Mouse (Mus musculus): ENCODE data around the gene Hist1h3e. TPM values are rescaled to one million over a fixed set of nuclear protein-coding genes. Genes with fewer than 3 reads are reported as not detected.

Gene Hist1h3e
- polyA plus RNA-seq, 2 experiments, result 7.0 to 36.1 TPM

- 65% methylated on average over 3 of the region's 3 CpGs for WGBS
- Histone ChIP-seq H3K27me3 (ENCODE audit: control insufficient read depth, insufficient read depth, low read length) (no peaks in the 10 kb centered on the region), H3K9ac (ENCODE audit: low read depth, low read length, severe bottlenecking) (no peak overlapping the region), H3K4me1 (ENCODE audit: control insufficient read depth, insufficient read depth, low read length) (peaks cover 17% of the 10 kb centered on the region), H3K9me3 (ENCODE audit: control insufficient read depth, low read length) (no peaks in the 10 kb centered on the region), H3K4me2 (replicated peaks; ENCODE audit: low read depth, low read length, severe bottlenecking) (peak overlapping the region; percentile 94; the same call in 1 of the 2 replicates), H3K4me3 (replicated peaks; ENCODE audit: low read length) (no peak overlapping the region), H3K36me3 (ENCODE audit: control insufficient read depth, insufficient read depth, low read length) (no peaks in the 10 kb centered on the region), H3K27ac (replicated peaks; ENCODE audit: low read depth, low read length) (peak overlapping the region; percentile 59; the same call in 1 of the 2 replicates)
- ATAC-seq (ENCODE audit: low FRiP score, low read depth) (no peak), DNase-seq (ENCODE audit: low spot score) (no peak)
- TF ChIP-seq POLR2A (IDR thresholded peaks at IDR 0.05; ENCODE audit: borderline replicate concordance, extremely low read depth, insufficient read depth, insufficient read length), result no peak
Observed at GRCm38 (mm10) chr13:23556906-23557305, 5.3 kb downstream of the Hist1h3e start.

GRCm38 (mm10) chr13:23555839-23556416 lies 6.2 kb downstream of the Hist1h3e start:
- ATAC-seq (ENCODE audit: low FRiP score, low read depth) (peak; percentile 75), DNase-seq (ENCODE audit: low spot score) (peak; percentile 98)
- H3K4me2 ChIP-seq (replicated peaks; ENCODE audit: low read depth, low read length, severe bottlenecking), result peak overlapping the region; percentile 94
- 0% methylated on average over 18 of the region's 18 CpGs for WGBS
- no peaks in the 10 kb centered on the region for H3K36me3 ChIP-seq (ENCODE audit: control insufficient read depth, insufficient read depth, low read length)
- H3K4me1 ChIP-seq (ENCODE audit: control insufficient read depth, insufficient read depth, low read length), result peaks cover 18% of the 10 kb centered on the region
- H3K27ac ChIP-seq (replicated peaks; ENCODE audit: low read depth, low read length), result peak overlapping the region; percentile 97
- H3K9me3 ChIP-seq (ENCODE audit: control insufficient read depth, low read length), result no peaks in the 10 kb centered on the region
- H3K4me3 ChIP-seq (replicated peaks; ENCODE audit: low read length), result peak overlapping the region; percentile 51
- no peaks in the 10 kb centered on the region for H3K27me3 ChIP-seq (ENCODE audit: control insufficient read depth, insufficient read depth, low read length)
- H3K9ac ChIP-seq (ENCODE audit: low read depth, low read length, severe bottlenecking), result peak overlapping the region; percentile 73
- peak; percentile 94; the same call in 1 of the 2 replicates for TF ChIP-seq POLR2A (IDR thresholded peaks at IDR 0.05; ENCODE audit: borderline replicate concordance, extremely low read depth, insufficient read depth, insufficient read length)

DNA sequence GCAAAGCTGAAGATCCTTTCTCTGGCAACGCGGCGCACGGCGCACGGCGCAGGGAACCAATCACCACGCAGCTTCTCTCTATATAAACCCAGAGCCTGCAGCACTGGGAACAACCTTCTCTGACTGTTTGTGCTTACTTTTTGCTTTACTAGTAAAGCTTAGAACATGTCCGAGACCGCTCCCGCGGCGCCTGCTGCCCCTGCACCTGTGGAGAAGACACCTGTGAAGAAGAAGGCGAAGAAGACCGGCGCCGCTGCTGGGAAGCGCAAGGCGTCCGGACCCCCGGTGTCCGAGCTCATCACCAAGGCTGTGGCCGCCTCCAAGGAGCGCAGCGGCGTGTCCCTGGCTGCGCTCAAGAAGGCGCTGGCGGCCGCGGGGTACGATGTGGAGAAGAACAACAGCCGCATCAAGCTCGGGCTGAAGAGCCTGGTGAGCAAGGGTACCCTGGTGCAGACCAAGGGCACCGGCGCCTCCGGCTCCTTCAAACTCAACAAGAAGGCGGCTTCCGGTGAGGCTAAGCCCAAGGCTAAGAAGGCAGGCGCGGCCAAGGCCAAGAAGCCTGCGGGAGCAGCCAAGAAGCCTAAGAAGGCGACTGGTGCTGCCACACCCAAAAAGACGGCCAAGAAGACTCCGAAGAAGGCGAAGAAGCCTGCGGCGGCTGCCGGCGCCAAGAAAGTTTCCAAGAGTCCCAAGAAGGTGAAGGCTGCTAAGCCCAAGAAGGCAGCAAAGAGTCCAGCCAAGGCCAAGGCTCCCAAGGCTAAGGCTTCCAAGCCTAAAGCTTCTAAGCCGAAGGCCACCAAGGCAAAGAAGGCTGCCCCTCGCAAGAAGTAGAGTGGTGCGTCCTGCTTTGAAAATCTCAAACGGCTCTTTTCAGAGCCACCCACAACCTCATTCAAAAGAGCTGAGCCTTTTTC lies 7.0 kb downstream of the Hist1h3e start:
- Histone ChIP-seq H3K27me3 (ENCODE audit: control insufficient read depth, insufficient read depth, low read length) (no peaks in the 10 kb centered on the region), H3K4me2 (replicated peaks; ENCODE audit: low read depth, low read length, severe bottlenecking) (peak overlapping the region; percentile 94), H3K27ac (replicated peaks; ENCODE audit: low read depth, low read length) (peak overlapping the region; percentile 97), H3K9ac (ENCODE audit: low read depth, low read length, severe bottlenecking) (peak overlapping the region; percentile 73), H3K4me1 (ENCODE audit: control insufficient read depth, insufficient read depth, low read length) (peaks cover 15% of the 10 kb centered on the region), H3K36me3 (ENCODE audit: control insufficient read depth, insufficient read depth, low read length) (no peaks in the 10 kb centered on the region), H3K9me3 (ENCODE audit: control insufficient read depth, low read length) (no peaks in the 10 kb centered on the region), H3K4me3 (replicated peaks; ENCODE audit: low read length) (peak overlapping the region; percentile 51)
- under 1% methylated on average over 52 of the region's 54 CpGs for WGBS
- DNase-seq (ENCODE audit: low spot score) (peak; percentile 96), ATAC-seq (ENCODE audit: low FRiP score, low read depth) (peak; percentile 77)
- TF ChIP-seq POLR2A (IDR thresholded peaks at IDR 0.05; ENCODE audit: borderline replicate concordance, extremely low read depth, insufficient read depth, insufficient read length), result peak; percentile 95; the same call in 1 of the 2 replicates

- Histone ChIP-seq H3K4me3 (replicated peaks; ENCODE audit: low read length) (peak overlapping the region; percentile 51), H3K27me3 (ENCODE audit: control insufficient read depth, insufficient read depth, low read length) (no peaks in the 10 kb centered on the region), H3K9me3 (ENCODE audit: control insufficient read depth, low read length) (no peaks in the 10 kb centered on the region), H3K36me3 (ENCODE audit: control insufficient read depth, insufficient read depth, low read length) (no peaks in the 10 kb centered on the region), H3K27ac (replicated peaks; ENCODE audit: low read depth, low read length) (peak overlapping the region; percentile 97), H3K4me1 (ENCODE audit: control insufficient read depth, insufficient read depth, low read length) (peaks cover 15% of the 10 kb centered on the region), H3K9ac (ENCODE audit: low read depth, low read length, severe bottlenecking) (peak overlapping the region; percentile 73), H3K4me2 (replicated peaks; ENCODE audit: low read depth, low read length, severe bottlenecking) (peak overlapping the region; percentile 94)
- TF ChIP-seq POLR2A (IDR thresholded peaks at IDR 0.05; ENCODE audit: borderline replicate concordance, extremely low read depth, insufficient read depth, insufficient read length), result no peak
- 21% methylated on average over 9 of the region's 9 CpGs for WGBS
- DNase-seq (ENCODE audit: low spot score) (no peak), ATAC-seq (ENCODE audit: low FRiP score, low read depth) (no peak)
Observed at GRCm38 (mm10) chr13:23554393-23554792, 7.8 kb downstream of the Hist1h3e start.

GRCm38 (mm10) chr13:23552962-23553361 lies 9.2 kb downstream of the Hist1h3e start, which contains the start of gene Hist1h1d:
Hist1h1d (plus strand) TSS chr13:23553262.
- H3K36me3 ChIP-seq (ENCODE audit: control insufficient read depth, insufficient read depth, low read length), result no peaks in the 10 kb centered on the region
- TF ChIP-seq POLR2A (IDR thresholded peaks at IDR 0.05; ENCODE audit: borderline replicate concordance, extremely low read depth, insufficient read depth, insufficient read length), result no peak
- peaks cover 15% of the 10 kb centered on the region for H3K4me1 ChIP-seq (ENCODE audit: control insufficient read depth, insufficient read depth, low read length)
- no peak for DNase-seq (ENCODE audit: low spot score)
- peak within 1 kb of the TSS; percentile 97 for H3K27ac ChIP-seq (replicated peaks; ENCODE audit: low read depth, low read length)
- H3K9ac ChIP-seq (ENCODE audit: low read depth, low read length, severe bottlenecking), result no peak within 1 kb of the TSS
- H3K27me3 ChIP-seq (ENCODE audit: control insufficient read depth, insufficient read depth, low read length), result no peaks in the 10 kb centered on the region
- peak within 1 kb of the TSS; percentile 46; the same call in 1 of the 2 replicates for H3K4me2 ChIP-seq (replicated peaks; ENCODE audit: low read depth, low read length, severe bottlenecking)
- no peaks in the 10 kb centered on the region for H3K9me3 ChIP-seq (ENCODE audit: control insufficient read depth, low read length)
- H3K4me3 ChIP-seq (replicated peaks; ENCODE audit: low read length), result peak within 1 kb of the TSS; percentile 36
- ATAC-seq (ENCODE audit: low FRiP score, low read depth), result no peak
